17 mouse cellular contexts compared by ENCODE assay signal in the genomic region with DNA sequence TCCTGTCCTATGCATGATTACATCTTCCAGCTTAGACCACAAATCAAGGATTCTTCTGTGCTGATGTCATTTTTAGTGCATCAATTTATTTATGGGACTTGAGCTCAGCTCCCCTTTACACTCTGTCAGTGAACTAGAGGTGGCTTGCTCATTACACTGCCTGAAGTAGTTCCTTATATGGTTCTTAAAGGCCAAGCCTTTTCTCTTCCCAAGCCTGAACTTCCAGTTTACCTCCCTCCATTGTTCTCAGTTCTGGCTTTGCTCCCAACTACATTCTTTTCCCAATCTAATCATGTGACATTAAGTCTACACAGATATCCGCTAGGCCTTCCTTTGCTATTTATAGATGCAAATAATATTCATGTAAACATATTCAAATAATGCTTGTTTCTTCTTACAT. TPM values are rescaled to one million over a fixed set of nuclear protein-coding genes. Genes with fewer than 3 reads are reported as not detected.
DNase-seq lines count a peak whose midpoint lies in the region; ATAC-seq and TF ChIP-seq lines count a peak whose summit lies in the region.
"Had no signal": no experiment of that assay in that cellular context is flagged by ENCODE, and none has a peak within 500 bp of the region (broad histone marks: within the 10 kb centered on the region; RNA-seq: fewer than 3 reads in every experiment).

No protein-coding gene starts in this region.

- H3K4me1 ChIP-seq in embryonic facial prominence, embryonic 14.5 days (ENCODE audit: control insufficient read depth, insufficient read depth, low read length), result no peaks in the 10 kb centered on the region
- no peaks in the 10 kb centered on the region for H3K4me1 ChIP-seq in embryonic facial prominence, embryonic 10.5 days
- H3K4me1 ChIP-seq in kidney, embryonic 15.5 days, result no peaks in the 10 kb centered on the region
- no peaks in the 10 kb centered on the region for H3K4me1 ChIP-seq in lung, postnatal 0 days (ENCODE audit: insufficient read depth, low read depth, low read length)
- H3K4me1 ChIP-seq: embryonic facial prominence, embryonic 15.5 days had no signal

- H3K4me2 ChIP-seq in embryonic facial prominence, embryonic 14.5 days (ENCODE audit: low read depth, low read length), result no peak overlapping the region
- H3K4me2 ChIP-seq in kidney, embryonic 15.5 days, result no peak overlapping the region
- no peak overlapping the region for H3K4me2 ChIP-seq in lung, postnatal 0 days (replicated peaks; ENCODE audit: low read depth, low read length)
- H3K4me2 ChIP-seq: embryonic facial prominence, embryonic 15.5 days; liver, embryonic 11.5 days had no signal

- no peaks in the 10 kb centered on the region for H3K9me3 ChIP-seq in embryonic facial prominence, embryonic 14.5 days (ENCODE audit: control insufficient read depth, low read length)
- no peaks in the 10 kb centered on the region for H3K9me3 ChIP-seq in embryonic facial prominence, embryonic 10.5 days
- H3K9me3 ChIP-seq in kidney, embryonic 15.5 days (replicated peaks), result no peaks in the 10 kb centered on the region
- H3K9me3 ChIP-seq in lung, postnatal 0 days (ENCODE audit: low read length), result no peaks in the 10 kb centered on the region
- H3K9me3 ChIP-seq: embryonic facial prominence, embryonic 15.5 days had no signal

- H3K4me3 ChIP-seq in embryonic facial prominence, embryonic 14.5 days (ENCODE audit: low read depth, low read length), result no peak overlapping the region
- no peak overlapping the region for H3K4me3 ChIP-seq in embryonic facial prominence, embryonic 10.5 days
- H3K4me3 ChIP-seq in kidney, embryonic 15.5 days (replicated peaks), result no peak overlapping the region
- H3K4me3 ChIP-seq in lung, postnatal 0 days (ENCODE audit: low read depth, low read length), result no peak overlapping the region
- H3K4me3 ChIP-seq: embryonic facial prominence, embryonic 15.5 days had no signal

- H3K27me3 ChIP-seq in embryonic facial prominence, embryonic 14.5 days (replicated peaks; ENCODE audit: control insufficient read depth, insufficient read depth, low read length), result no peaks in the 10 kb centered on the region
- H3K27me3 ChIP-seq in embryonic facial prominence, embryonic 10.5 days (replicated peaks; ENCODE audit: low read depth, poor library complexity, severe bottlenecking), result no peaks in the 10 kb centered on the region
- H3K27me3 ChIP-seq in kidney, embryonic 15.5 days, result no peaks in the 10 kb centered on the region
- H3K27me3 ChIP-seq in lung, postnatal 0 days (replicated peaks; ENCODE audit: insufficient read depth, low read length), result no peaks in the 10 kb centered on the region
- H3K27me3 ChIP-seq: CH12.LX; embryonic facial prominence, embryonic 15.5 days had no signal

- no peak for TF ChIP-seq CTCF in lung, postnatal 0 days (IDR thresholded peaks at IDR 0.05)

- WGBS in embryonic facial prominence, embryonic 14.5 days, result 71% methylated on average over 1 of the region's 1 CpGs
- 90% methylated on average over 1 of the region's 1 CpGs for WGBS in embryonic facial prominence, embryonic 10.5 days
- 71% methylated on average over 1 of the region's 1 CpGs for WGBS in kidney, embryonic 15.5 days
- 27% methylated on average over 1 of the region's 1 CpGs for WGBS in lung, postnatal 0 days

- ATAC-seq in embryonic facial prominence, embryonic 14.5 days (ENCODE audit: low read depth), result 0 out of 2 replicates have a peak, but pooled peaks have one; percentile 26
- ATAC-seq in kidney, embryonic 15.5 days (replicated peaks; ENCODE audit: low FRiP score), result peak; percentile 54; the same call in 1 of the 2 replicates
- peak; percentile 97 for ATAC-seq in lung, postnatal 0 days
- ATAC-seq: forebrain, embryonic 14.5 days had no signal

- peak; percentile 74 for TF ChIP-seq EP300 in lung, postnatal 0 days (IDR thresholded peaks at IDR 0.05)

- no peak overlapping the region for H3K9ac ChIP-seq in embryonic facial prominence, embryonic 14.5 days (ENCODE audit: low read depth, low read length)
- no peak overlapping the region for H3K9ac ChIP-seq in kidney, embryonic 15.5 days
- no peak overlapping the region for H3K9ac ChIP-seq in lung, postnatal 0 days (replicated peaks; ENCODE audit: low read depth)
- H3K9ac ChIP-seq: embryonic facial prominence, embryonic 15.5 days had no signal

- H3K27ac ChIP-seq in embryonic facial prominence, embryonic 14.5 days (replicated peaks; ENCODE audit: low read depth, low read length), result no peak overlapping the region
- no peak overlapping the region for H3K27ac ChIP-seq in embryonic facial prominence, embryonic 10.5 days (replicated peaks)
- H3K27ac ChIP-seq in kidney, embryonic 15.5 days, result no peak overlapping the region
- no peak overlapping the region for H3K27ac ChIP-seq in lung, postnatal 0 days (ENCODE audit: low read length)
- H3K27ac ChIP-seq: embryonic facial prominence, embryonic 15.5 days; macrophage had no signal

- peak; percentile 14 for DNase-seq in embryonic facial prominence, embryonic 14.5 days (ENCODE audit: low spot score)
- no peak for DNase-seq in embryonic facial prominence, embryonic 10.5 days (ENCODE audit: low spot score)
- no peak for DNase-seq in kidney, postnatal 14 days
- peak; percentile 46 for DNase-seq in fat pad, adult 2 months (ENCODE audit: extremely low read depth, low read depth, low spot score)
- peak; percentile 69 for DNase-seq in lung, postnatal 0 days (ENCODE audit: low spot score)
- no peak for DNase-seq in adipocyte (ENCODE audit: low spot score)
- DNase-seq in frontal cortex, postnatal 10 days (ENCODE audit: low spot score in 2 of 2), result no peak
- DNase-seq: cerebellum, adult 11-12 months; midbrain, embryonic 14.5 days; thymus, postnatal 25 days had no signal

- no peaks in the 10 kb centered on the region for H3K36me3 ChIP-seq in embryonic facial prominence, embryonic 14.5 days (ENCODE audit: control insufficient read depth, insufficient read depth, low read length)
- H3K36me3 ChIP-seq in embryonic facial prominence, embryonic 10.5 days (replicated peaks), result no peaks in the 10 kb centered on the region
- no peaks in the 10 kb centered on the region for H3K36me3 ChIP-seq in kidney, embryonic 15.5 days
- no peaks in the 10 kb centered on the region for H3K36me3 ChIP-seq in lung, postnatal 0 days (ENCODE audit: insufficient read depth, low read length)
- H3K36me3 ChIP-seq: embryonic facial prominence, embryonic 15.5 days had no signal

RNA-seq across cellular contexts. Expression of a gene that starts 12.4 kb away (rescaled TPM):
- polyA plus RNA-seq in embryonic facial prominence, embryonic 14.5 days (2014; fragmentation: Nextera tagmentation; extraction: Ambion mirVana), result 0.04 TPM in 1 of 2 replicates, not detected in the other
- 0.05 TPM in 1 of 2 replicates, not detected in the other for polyA plus RNA-seq in embryonic facial prominence, embryonic 10.5 days (2016; fragmentation: Nextera tagmentation; extraction: Ambion mirVana)
- 0.22 and 0.29 TPM in 2 replicates for polyA plus RNA-seq in kidney, embryonic 15.5 days (2015; fragmentation: Nextera tagmentation; extraction: Ambion mirVana)
- polyA plus RNA-seq in lung, postnatal 0 days (2015; fragmentation: Nextera tagmentation; extraction: Ambion mirVana), result 0.02 TPM in 1 of 2 replicates, not detected in the other
- polyA plus RNA-seq: liver, embryonic 11.5 days; macrophage; spleen, adult 2 months had no signal

Comparison
In these comparisons a context has a peak if more than half of its experiments do, and no peak if none do; other contexts are left out.
1. DNase-seq: peak in embryonic facial prominence, embryonic 14.5 days (single experiment), fat pad, adult 2 months (single experiment) and lung, postnatal 0 days (single experiment); none in embryonic facial prominence, embryonic 10.5 days (single experiment), kidney, postnatal 14 days (single experiment), adipocyte (single experiment) and frontal cortex, postnatal 10 days (0 of 2).
2. ATAC-seq: peak in every context shown above with its lines; median percentile 97 in lung, postnatal 0 days; 54 in kidney, embryonic 15.5 days; 26 in embryonic facial prominence, embryonic 14.5 days.